Mouse (Mus musculus): ENCODE measurements around the gene Cdh4.

Cdh4 gene

GRCm38 (mm10) chr2:179837186-179837585 is 395.0 kb downstream of the Cdh4 start:
- no peak for DNase-seq (ENCODE audit: extremely low read depth, low read depth, low spot score)

GRCm38 (mm10) chr2:179838036-179838435 is 395.8 kb downstream of the Cdh4 start:
- no peak for DNase-seq (ENCODE audit: extremely low read depth, low read depth, low spot score)

- DNase-seq (ENCODE audit: extremely low read depth, low read depth, low spot score): no peak
Observed at GRCm38 (mm10) chr2:179842610-179843389, 400.6 kb downstream of the Cdh4 start.

GRCm38 (mm10) chr2:179849732-179850131 is 407.5 kb downstream of the Cdh4 start:
- DNase-seq (ENCODE audit: extremely low read depth, low read depth, low spot score): no peak

- DNase-seq (ENCODE audit: extremely low read depth, low read depth, low spot score): no peak
Observed at GRCm38 (mm10) chr2:179852169-179852568, 409.9 kb downstream of the Cdh4 start.

GRCm38 (mm10) chr2:179852862-179853261 is 410.6 kb downstream of the Cdh4 start:
- DNase-seq (ENCODE audit: extremely low read depth, low read depth, low spot score): no peak

GRCm38 (mm10) chr2:179853892-179854291 is 411.7 kb downstream of the Cdh4 start:
- DNase-seq (ENCODE audit: extremely low read depth, low read depth, low spot score): no peak

GRCm38 (mm10) chr2:179857086-179857485 is 414.9 kb downstream of the Cdh4 start:
- DNase-seq (ENCODE audit: extremely low read depth, low read depth, low spot score): no peak

- no peak for DNase-seq (ENCODE audit: extremely low read depth, low read depth, low spot score)
Observed at GRCm38 (mm10) chr2:179862676-179863075, 420.4 kb downstream of the Cdh4 start.

GRCm38 (mm10) chr2:179863266-179863665 is 421.0 kb downstream of the Cdh4 start:
- no peak for DNase-seq (ENCODE audit: extremely low read depth, low read depth, low spot score)

GRCm38 (mm10) chr2:179865097-179865496 is 422.9 kb downstream of the Cdh4 start:
- no peak for DNase-seq (ENCODE audit: extremely low read depth, low read depth, low spot score)

- DNase-seq (ENCODE audit: extremely low read depth, low read depth, low spot score): no peak
Observed at GRCm38 (mm10) chr2:179867669-179868068, 425.4 kb downstream of the Cdh4 start.

GRCm38 (mm10) chr2:179869871-179870270 is 427.6 kb downstream of the Cdh4 start:
- no peak for DNase-seq (ENCODE audit: extremely low read depth, low read depth, low spot score)

- DNase-seq (ENCODE audit: extremely low read depth, low read depth, low spot score): no peak
Observed at GRCm38 (mm10) chr2:179872724-179873123, 430.5 kb downstream of the Cdh4 start.

GRCm38 (mm10) chr2:179873315-179873714 is 431.1 kb downstream of the Cdh4 start:
- peak; percentile 34 for DNase-seq (ENCODE audit: extremely low read depth, low read depth, low spot score)

- DNase-seq (ENCODE audit: extremely low read depth, low read depth, low spot score): no peak
Observed at GRCm38 (mm10) chr2:179875147-179875546, 432.9 kb downstream of the Cdh4 start.

GRCm38 (mm10) chr2:179877551-179878215 is 435.5 kb downstream of the Cdh4 start:
- no peak for DNase-seq (ENCODE audit: extremely low read depth, low read depth, low spot score)

- DNase-seq (ENCODE audit: extremely low read depth, low read depth, low spot score): no peak
Observed at GRCm38 (mm10) chr2:179884561-179884960, 442.3 kb downstream of the Cdh4 start.

- no peak for DNase-seq (ENCODE audit: extremely low read depth, low read depth, low spot score)
Observed at GRCm38 (mm10) chr2:179891048-179891447, 448.8 kb downstream of the Cdh4 start.

- DNase-seq (ENCODE audit: extremely low read depth, low read depth, low spot score): no peak
Observed at GRCm38 (mm10) chr2:179896949-179897348, 454.7 kb downstream of the Cdh4 start.

- DNase-seq (ENCODE audit: extremely low read depth, low read depth, low spot score): no peak
Observed at GRCm38 (mm10) chr2:179912911-179913310, 470.7 kb downstream of the Cdh4 start.

GRCm38 (mm10) chr2:179913349-179913748 is 471.1 kb downstream of the Cdh4 start:
- DNase-seq (ENCODE audit: extremely low read depth, low read depth, low spot score): no peak
